Mouse (Mus musculus) retina, embryonic 14.5 days (tissue): ENCODE measurements around the gene Pde4d.
A peak's percentile ranks its signal among the peaks of the same experiment; 100 is the strongest.

Source experiments
- DNase-seq: peaks from one replicate; pipeline ENCODE4 v3.0.0-alpha.2; 2015; ENCODE audit warnings: low spot score

Gene Pde4d

DNA sequence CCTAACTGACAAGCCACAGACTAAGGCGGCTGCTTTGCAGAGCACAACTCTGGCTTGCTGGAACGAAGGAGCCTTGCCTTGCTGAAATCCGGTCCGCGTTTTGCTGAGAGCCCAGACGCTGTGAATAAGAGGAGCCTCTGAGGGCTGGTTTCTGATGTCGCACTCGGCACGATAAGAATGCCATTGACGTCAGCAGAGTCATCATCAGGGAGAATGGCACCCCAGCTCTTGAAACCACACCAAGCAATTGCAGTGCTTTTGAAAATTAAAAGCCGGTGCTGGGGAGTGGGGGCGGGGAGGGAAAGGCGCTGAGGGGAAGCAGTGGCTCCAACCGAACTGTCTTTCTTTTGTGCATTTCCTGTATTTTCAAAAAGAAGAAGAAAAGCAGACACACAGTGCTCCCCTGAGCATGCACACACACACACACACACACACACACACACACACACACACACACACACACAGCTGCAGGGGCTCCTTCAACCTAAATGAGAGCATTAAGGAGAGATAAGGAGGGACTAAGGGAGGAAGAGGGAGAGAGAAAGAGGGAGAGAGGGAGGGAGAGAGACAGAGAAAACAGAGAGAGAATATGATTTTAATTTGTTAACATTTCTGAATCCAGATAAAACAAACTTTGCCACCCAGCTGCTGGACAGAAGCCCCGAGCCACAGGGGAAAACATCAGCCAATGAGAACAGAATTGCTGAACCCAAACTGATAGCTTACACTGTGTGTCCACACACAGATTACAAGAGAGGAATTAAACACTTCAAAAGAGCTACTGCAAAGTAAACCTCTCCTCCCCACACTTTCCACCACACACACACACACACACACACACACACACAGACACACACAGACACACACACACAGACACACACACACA lies 1372.9 kb downstream of the Pde4d start:
- DNase-seq: peak; percentile 92

DNA sequence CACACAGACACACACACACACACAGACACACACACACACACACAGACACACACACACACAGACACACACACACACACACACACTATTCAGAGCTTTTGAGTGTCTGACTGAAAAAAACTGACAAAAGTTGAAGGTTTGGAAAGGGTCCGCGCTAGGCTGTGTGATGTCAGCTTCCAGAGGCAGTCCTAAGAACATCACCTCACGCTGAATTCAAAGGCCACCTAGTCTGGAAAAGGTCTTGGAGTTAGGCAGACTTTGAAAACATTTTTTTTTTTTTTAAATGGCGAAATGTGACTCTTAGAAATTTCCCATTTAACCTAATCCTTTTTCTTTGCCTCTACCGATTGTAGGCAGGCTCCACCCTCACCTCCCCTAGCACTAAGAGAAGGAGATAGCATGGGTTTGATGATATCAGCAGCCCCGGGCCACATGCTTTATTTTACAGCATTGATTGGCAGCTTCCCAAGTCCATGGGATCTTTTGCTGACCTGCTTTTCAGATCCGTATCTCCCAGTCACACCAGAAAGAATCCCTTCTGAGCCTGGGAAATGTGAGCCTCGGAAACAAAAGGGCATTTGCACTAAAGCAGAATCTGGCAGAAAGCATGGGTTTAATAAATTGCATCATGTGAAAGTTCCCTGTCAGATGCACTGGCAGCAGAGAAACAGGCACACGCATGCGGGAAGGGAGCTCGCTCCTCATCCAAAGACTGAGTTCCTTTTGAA lies 1373.7 kb downstream of the Pde4d start:
- DNase-seq: peak; percentile 36

DNA sequence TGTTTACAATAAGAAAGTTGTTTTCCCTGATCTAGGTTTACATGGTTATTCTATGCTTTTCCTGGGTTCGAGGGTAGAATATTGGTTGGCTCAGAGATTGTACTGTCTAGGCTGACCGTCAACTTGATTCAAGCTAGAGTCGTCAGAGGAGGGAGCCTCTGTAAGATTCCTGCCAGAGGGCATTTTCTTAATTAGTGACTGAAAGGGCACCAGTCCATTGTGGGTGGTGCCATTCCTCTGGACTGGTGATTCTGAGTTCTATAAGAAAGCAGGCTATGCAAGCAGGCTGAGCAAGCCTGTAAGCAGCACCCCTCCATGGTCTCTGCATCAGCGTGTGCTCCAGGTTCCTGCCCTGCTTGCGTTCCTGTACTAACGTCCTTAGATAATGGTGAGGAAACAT lies 1376.1 kb downstream of the Pde4d start:
- DNase-seq: no peak

DNA sequence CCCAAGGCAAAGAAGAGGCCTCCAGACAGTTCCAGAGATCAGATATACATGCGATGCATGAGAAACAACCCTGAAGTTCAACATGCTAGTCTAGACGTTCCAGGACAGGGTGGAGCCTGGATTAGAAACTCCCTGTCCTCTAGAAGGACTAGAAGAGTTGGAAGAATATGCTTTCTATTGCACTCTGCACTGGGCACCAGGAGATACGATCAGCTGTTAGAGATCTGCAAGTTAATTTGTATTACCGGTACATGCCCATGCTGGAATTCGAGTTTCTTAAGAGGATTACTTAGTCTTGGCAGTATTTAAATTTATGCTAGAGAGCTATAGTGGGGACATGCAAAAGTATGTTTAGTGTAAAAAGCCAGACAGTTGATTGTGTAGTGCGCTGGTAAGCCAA lies 1377.6 kb downstream of the Pde4d start:
- DNase-seq: no peak

DNA sequence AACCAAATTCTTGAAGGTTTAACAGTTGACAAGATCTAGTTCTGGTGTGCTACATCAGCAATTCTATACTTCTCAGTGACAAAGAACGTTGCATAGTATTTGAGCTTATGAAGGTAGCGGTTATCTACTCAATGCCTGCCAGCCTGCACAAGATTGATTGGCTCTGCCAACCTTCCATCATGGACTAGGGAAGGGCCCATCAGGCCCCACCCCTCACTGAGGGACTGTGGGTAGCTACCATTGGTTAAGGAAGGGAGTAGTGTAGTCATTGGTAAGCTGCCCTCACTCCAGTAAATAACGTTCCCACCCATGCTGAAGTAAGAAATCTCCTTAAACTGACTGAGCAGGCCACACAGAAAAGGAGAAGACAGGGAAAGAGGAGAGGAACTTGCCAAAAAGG lies 1378.2 kb downstream of the Pde4d start:
- no peak for DNase-seq

DNA sequence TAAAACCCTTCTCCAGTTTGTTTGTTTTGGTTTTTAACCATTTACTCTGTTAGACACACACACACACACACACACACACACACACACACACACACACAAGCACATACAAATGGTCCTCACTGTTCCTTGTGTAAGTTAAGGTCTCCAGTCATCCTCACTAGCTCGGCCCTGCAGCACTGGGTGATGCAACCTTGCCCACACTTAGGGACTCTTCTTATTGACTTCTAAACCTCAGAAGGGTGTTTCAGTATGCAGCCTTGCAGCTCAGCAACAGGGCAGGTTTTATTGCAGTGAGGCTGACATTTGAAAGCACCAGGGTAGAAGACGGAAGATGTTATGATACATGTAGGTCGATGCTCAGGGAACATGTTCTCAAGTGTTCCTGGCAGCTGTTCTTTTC lies 1379.7 kb downstream of the Pde4d start:
- no peak for DNase-seq

DNA sequence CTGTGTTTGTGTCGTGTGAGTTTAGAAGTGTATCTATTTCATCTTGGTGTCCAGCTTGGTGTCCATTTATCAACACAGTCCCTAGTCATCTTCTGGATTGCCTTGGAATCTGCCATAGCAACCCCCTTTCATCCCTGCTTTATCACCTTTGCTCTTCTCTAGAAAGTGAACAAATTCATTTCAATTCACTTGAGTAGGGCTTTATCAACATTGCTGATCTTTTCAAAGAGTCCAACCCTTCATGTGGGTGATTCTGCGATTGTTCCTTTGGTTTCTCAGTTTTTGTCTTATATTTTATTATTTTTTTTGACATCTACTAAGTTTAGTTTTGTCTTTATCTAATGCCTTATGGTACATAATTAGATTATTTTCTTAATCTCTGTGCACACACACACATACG lies 1385.2 kb downstream of the Pde4d start:
- no peak for DNase-seq

DNA sequence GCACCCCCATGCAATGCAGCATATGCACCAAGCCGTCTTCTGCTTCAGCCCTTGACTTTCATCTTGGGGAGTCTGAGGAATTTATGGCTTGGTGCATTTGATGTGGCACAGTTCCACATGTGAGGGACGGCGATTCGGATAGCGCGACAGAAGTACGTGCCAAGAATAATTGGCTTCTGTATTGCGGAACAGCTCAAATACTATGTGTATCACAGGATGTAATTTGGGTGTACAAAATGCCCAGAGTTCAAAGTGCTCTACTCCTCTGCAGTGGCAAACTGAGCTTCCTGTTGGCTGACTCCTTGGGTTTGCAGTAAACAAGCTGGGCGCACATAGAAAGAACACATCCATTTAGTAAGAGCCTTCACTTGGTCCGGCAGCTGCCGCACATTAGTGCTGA lies 1387.7 kb downstream of the Pde4d start:
- no peak for DNase-seq

DNA sequence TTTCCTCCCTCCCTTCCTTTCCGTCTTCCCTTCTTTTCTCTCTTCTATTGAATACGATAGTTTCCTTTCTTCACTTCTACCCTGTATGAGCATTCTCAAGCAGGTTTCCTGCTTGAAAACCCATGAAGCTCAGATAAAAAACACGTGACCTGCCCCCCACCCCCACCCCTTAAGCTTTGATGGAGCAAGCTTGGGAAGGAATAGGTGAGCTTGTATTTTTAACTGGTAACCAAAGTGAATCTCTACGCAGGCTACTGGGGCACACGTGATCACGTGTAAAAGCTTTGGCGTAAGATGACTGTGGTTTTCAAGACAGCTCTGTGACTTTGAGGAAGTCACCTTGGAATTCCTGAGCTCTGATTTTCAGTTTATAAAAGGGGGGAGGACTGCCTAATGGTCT lies 1388.2 kb downstream of the Pde4d start:
- DNase-seq: no peak

DNA sequence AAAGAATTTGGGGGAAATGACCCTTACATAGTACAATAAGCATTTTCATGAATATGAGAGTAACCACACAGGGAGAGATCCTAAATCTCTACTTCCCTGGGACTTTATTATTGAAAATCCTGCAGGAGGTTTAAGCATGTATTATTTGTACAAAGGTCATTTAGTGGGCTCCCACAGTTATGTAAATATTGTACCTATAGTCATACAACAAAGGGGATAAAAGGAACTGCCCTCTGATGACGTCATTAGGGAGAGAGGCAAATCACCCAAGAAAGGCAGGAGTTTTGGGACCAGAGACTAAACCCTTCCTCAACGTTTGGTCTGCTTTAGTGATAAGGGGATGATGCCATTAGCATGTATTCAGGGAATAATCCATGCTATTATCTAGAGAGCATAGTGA lies 1390.5 kb downstream of the Pde4d start:
- no peak for DNase-seq

DNA sequence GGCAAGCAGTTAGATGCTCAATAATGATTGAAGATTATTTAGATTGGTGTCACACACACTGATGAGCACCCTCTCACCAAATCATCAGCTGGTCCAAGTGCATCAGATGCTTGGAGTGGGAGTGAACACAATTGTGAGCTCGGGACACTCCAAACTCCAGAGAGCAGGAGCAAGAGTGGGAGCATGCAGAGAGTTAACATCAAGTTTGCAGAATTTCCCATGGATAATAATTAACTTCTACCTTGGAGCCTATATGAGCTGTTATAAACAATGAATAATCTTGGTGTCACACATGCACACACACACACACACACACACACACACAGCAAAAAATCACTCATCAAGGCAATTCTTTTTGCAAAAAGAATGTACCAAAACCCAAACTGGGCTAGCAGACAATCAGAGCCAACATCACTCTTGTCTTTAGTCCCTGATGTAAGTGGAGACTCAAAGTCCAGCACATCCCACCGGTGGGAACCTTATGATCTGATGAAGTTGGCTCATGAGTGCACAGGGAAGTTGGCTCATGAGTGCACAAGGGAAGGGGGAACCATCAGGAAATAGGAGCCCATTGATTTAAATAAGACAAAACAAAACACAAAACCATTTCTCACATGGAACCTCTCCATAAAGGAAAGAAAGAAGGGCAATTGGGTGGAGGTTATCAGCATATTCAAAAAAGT lies 1391.5 kb downstream of the Pde4d start:
- no peak for DNase-seq

DNA sequence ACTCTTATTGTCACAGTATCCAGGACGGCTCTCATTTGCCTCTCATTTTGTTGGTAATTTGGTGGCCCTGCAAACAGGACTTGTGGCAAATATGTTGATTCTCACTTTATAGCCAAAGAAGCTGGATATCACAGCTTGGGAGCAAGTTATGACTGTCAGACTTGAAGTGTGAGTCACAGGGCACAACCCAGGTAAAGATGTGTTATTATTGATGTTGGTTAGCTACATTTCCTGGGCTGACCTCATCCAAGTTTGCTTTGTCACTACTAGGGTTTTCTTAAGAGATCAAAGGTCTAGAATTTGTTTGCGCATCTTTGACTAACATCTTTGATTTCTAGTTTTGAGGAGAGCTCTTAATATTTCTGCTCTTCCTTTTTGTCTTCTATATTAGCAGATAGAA lies 1393.2 kb downstream of the Pde4d start:
- DNase-seq: no peak

DNA sequence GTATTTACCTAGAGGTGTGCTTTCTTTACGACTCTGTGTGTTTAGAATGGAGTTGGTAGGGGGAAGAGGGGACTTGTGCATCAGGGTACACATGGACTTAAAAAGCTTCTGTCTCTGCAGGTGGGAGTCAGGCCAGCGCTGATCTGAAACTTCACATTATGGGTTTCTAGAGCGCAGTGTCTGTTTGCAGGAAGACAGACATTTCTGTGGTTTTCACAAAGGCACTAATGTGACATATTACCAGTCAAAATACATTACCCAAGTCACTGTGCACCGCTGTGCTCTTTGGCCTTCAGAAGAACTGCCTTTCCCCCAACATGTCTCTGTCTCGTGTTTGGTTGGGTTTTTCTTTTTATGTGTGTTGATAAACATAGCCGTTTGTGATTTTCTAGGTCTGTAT lies 1395.1 kb downstream of the Pde4d start:
- no peak for DNase-seq

DNA sequence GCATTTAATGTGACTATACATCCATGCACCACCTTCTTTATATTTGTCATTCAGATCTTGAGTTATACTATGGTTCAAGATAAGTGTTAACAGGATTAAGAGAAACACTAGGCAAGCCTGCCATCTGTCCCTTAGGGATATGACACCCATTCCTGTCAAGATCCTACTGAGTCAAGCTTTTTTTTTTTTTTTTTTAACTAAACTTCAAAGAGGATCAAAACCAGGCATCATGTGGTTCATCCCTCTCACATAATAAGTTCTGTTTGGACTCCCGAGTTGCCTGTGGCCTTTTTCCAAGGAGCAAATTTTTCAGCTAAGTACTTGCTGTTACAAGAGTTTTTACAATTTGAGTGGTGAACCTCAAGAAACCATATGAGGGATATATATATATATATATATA lies 1414.1 kb downstream of the Pde4d start:
- no peak for DNase-seq

DNA sequence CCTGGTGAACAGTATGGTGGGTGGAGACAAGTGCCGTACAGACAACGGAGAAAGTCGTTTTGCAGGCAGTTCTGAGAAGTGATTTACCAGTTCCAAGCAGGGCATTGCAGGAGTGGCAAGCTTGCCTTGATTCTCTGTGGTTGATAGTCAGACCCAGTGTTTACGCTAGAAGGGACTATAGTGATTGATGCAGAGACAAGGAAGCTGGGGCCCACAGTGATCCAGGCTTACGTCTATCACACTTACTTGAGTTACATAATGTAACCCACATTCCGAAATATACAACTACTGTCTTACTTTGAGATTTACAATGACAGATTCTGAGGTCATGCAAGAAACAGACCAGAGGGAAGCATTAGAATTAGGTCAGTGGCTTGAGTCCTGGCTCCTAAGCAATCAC lies 1414.6 kb downstream of the Pde4d start:
- DNase-seq: no peak

DNA sequence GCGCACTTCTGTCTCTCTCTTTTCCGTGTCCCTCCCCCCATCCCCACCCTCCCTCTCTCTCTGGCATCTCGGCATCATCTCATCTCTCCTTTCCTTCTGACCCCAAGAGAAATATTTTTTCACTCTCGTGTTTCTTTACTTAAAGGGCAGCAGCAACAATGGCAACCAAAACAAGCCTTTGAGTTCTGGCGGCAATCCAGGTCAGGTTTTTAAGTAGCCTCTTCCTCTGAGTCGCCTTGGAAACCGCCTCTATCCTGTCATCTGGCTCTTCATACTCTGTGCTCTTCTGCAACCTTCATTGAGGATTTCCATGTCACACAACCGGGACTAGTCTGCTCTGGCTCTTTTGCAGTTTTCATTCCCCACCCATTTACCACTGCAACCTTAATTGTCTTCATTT lies 1430.6 kb downstream of the Pde4d start:
- DNase-seq: no peak

DNA sequence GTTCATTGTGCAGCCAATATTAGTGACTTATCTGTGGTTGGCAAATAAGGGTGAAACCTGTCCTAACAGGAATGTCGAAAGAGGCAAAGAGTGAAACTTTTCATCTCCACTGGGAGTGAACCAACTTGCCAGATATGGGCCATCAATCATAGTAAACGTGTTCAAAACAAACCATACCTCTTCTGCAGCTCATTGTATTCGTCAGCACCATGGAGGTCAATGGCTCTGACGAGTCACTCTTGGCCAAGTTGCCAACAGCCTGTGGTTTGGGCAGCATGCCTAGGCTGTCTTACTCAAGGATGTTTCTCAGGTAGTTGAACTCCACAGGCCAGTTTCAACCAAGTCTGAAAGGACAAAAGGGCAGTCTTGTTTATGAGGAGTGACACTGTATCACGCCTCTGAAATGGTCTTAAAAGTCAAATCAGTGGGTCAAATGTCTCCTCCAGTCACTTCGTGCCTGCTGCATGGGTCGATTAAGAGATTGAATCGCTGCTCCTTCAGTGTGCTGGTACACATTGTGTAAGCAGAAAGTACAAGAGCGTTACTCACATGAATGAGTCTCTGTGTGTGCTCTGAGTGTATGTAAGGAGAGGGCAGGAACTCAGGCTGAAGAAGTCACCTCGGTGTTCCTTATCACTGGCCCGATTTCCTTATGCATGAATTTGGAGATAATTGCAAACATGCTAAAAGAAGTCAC lies 1431.6 kb downstream of the Pde4d start:
- DNase-seq: no peak

DNA sequence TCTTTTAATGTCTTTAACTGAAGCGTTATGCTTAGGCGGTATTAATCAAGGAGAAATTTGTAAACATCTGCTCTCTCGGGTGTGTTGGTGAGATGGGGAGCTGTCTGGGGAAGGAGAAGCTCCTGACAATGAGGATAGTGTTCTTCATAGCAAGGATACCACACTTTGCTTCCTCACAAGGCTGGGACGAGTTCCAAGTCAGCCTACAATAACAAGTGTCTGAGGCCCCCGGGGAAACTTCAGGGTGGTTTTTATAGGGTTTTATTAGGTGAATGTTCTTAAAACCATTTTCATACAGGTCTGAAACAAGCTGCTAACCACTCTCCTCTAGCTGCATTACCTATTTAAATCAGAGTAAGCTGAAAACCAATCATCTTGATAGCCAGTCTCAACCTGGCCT lies 1433.9 kb downstream of the Pde4d start:
- no peak for DNase-seq

DNA sequence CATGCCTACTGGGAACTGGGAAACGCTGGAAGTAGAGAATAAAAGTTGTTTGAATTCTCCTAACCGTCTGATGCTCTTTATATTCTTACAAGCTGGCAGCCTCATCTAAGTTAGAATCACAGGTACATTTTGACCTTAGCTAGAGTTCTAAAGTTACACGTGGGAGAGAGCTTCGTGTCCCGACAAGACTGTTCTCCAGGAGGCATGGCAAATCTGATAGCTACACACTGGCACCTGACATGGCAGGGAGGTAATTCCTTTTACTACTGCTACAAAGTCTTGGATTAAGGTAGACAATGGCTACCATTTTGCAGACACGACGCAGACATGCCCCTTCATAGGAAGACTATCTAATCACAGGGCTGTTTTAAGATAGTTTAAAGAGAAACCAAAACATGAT lies 1435.1 kb downstream of the Pde4d start:
- no peak for DNase-seq

DNA sequence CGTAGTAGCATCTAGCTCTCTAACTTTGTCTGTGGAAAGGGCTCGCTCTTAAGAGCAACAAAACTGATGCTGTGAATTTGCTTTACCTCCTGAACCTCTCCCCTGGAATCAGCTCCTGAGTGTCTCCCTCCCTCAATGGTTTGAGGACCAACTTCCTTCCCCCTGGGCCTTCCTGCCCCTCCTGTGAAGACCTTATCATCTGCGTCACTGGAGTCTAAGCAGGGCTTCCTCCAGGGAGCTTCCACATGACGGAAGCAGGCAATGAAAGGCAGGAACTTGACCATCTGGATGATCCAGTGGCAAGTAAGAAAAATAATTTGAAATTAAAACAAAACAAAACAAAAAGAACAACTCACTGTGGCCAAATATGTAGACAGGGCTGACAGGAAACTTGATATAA lies 1438.5 kb downstream of the Pde4d start:
- no peak for DNase-seq

DNA sequence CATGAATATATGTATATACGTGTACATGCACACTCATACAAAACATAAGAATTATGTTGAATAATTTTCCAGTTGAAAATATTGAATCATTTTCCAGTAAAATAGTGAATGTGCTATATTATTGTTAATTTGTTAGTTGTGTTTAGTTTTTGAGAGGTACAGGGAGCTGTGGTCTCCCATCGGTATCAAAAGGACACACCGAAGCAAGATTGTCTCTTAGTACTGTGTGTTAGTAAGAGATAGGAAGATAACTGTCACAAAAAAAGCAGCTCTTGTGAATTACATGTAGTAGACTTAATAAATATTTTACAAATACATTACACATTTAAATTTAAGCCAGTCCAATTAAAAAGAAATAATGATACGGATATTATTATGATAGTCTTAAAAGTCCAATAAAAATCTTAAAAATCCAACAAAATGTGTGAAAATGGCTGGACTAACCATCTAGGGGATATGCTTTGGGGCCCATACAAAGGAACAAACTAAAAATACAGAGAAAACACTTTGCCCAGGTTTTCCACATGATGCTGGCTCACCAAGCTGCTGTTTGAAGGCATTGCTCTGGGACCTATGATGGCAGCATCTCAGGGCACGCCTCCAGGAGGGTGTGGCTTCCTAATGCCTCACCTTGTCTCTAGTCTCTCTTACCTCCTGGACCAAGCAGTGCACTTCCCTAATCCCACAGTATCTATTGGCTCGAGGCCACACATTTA lies 1441.6 kb downstream of the Pde4d start:
- no peak for DNase-seq

DNA sequence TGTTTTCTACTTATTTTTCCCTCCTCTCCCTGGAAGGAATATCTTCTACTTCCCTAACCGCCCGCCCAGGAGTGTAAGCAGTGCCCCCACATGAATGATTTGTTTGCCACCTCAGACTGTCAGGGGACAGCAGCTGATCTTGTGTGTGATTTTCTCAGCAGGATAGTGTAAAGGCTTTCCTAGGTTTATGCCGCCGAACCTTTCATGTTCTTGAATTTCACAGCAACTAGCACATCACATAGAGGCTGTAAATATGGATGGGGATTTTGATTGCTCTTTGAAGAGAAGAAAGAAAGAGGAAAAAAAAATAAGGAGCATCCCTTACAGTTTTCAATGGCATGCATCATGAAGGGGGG lies 1442.1 kb downstream of the Pde4d start:
- DNase-seq: no peak
